Mouse (Mus musculus) brain, adult 2 months (tissue): ENCODE measurements around the gene Wdr27.
"Not testable (repeated sequence)": the region's sequence is repeated elsewhere in the genome, so short reads cannot be mapped to it uniquely, and the experiment has no call there.

Experiments used
- DNase-seq: peaks from one replicate; pipeline ENCODE4 v3.0.0; 2011; ENCODE audit warnings: low read depth, low spot score

The Wdr27 gene

GRCm38 (mm10) chr17:14943009-14943728, at the start of gene Wdr27, which contains the start of gene 1600012H06Rik:
Gene Wdr27 (minus strand): TSS chr17:14943158.
Gene 1600012H06Rik (plus strand): TSS chr17:14943184.
- DNase-seq: peak; percentile 99

- not testable (repeated sequence) for DNase-seq
Measured at GRCm38 (mm10) chr17:14992522-14993138, 49.7 kb upstream of the Wdr27 start.

GRCm38 (mm10) chr17:14990116-14990702, 47.3 kb upstream of the Wdr27 start:
- not testable (repeated sequence) for DNase-seq

GRCm38 (mm10) chr17:14978362-14979038, 35.5 kb upstream of the Wdr27 start, which contains the start of the genes 9030025P20Rik and Gm3417:
Gene 9030025P20Rik (plus strand): TSS chr17:14978468.
Gene Gm3417 (minus strand): TSS chr17:14978790.
- DNase-seq: not testable (repeated sequence)

GRCm38 (mm10) chr17:14977718-14978361, 34.9 kb upstream of the Wdr27 start:
- DNase-seq: not testable (repeated sequence)

DNA sequence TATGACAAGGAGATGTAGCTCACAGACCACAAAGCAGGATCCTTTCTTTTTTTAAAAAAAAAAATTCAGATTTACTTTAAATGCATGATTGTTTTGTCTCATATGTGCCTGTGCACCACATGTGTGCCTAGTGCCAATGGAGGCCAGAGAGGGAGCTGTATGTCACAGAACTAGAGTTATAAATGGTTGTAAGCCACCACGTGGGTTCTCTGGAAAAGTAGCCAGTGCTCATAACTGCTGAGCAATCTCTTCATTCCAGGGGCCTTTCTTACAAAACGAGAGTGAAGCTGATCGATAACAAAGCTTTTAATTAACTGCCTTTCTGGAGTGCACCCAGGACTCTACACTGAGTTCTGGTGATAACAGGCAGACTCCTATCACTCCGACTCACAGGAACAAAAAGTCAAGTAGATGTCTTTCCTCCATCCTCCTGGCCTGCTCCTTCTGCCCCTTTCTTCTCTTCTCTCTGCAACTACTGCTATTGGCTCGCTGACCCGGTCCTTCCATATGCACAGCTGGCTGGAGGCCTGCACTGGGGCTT, 25.5 kb upstream of the Wdr27 start:
- not testable (repeated sequence) for DNase-seq

DNA sequence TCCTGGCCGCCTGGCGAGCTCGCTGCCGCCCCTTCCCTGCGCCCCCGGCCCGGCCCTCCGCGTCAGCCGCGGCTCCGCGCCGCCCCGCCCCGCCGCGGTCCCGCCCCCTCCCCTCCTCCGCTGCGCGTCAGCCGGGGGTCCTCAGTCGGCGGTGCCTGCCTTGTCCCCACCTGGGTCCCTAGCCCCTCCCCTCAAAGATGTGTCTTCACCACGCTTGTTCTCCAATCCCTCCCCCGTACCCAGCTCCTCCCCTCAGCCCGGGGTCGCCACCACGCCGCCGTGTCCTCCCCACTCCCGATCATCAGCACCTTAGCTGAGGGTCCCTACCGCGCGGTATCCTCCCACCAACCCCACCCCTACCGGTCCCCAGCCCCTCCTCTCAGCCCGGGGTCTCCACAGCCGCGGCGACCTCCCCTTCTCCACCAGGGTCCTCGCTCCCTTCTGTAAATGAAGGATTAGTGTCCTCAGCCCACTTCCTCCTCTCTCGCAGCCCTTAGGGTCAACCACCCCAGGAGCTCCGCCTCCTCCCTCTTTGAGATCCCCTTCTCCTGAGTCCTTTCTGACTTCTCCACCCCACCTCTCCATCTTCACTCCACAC, 18.7 kb upstream of the Wdr27 start:
- not testable (repeated sequence) for DNase-seq

GRCm38 (mm10) chr17:14960951-14961556, 18.1 kb upstream of the Wdr27 start, which contains the start of gene Phf10:
Gene Phf10 (minus strand): TSS chr17:14961273.
- peak; percentile 12 for DNase-seq

- DNase-seq: no peak
Measured at GRCm38 (mm10) chr17:14960520-14960919, 17.6 kb upstream of the Wdr27 start.

- peak; percentile 43 for DNase-seq
Measured at GRCm38 (mm10) chr17:14959979-14960378, 17.0 kb upstream of the Wdr27 start.

GRCm38 (mm10) chr17:14958686-14959327, 15.8 kb upstream of the Wdr27 start:
- DNase-seq: no peak

- DNase-seq: no peak
Measured at GRCm38 (mm10) chr17:14953452-14953851, 10.5 kb upstream of the Wdr27 start.

DNA sequence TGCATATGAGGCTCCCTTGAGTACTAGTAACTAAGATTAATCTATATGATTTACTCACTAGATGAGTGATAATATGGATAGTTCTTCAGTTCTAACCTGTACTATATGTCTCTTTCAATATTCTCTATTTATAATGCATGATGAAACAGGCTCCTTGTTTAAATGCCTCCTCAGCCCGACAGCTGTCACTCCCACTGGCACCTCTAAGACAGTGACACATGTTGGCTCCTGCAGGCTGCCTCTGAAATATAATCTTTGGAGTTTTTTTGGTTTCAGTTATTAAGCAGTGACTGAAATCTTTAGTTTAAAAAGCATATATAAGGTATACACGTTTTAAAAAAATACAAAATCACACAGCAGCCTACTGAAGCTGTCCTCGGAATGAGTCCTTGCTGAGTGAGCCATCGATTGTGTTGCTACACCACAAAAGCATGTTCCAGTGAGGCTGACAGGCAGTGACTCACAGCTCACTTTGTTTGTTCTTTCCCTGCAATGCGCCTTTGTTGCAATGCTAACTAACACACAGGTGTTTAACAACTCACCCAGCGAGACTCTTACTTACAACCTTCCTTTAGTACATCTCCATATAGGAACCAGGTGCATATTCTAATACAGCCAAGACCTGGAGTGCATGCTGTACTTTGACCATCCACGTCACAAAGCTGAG, 6.3 kb upstream of the Wdr27 start:
- DNase-seq: peak; percentile 40

DNA sequence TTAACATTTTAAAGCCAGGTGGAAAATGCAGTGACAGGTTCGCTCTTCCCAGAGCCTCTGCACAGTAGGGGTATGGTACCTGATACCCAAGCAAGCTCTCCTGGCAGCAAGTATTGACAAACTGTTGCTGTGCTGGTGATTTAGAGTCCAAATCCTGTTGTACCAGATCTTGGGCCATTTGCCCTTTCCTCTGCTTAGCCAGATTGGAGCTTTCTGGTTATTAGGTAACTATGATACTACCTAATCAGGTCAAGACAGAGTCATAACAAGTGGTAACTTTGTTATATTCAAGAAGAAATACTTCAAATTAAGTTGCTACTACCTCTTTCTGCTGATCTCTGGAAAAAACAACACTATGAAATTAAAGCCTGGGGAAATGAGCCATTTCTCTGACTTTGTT, 1.6 kb upstream of the Wdr27 start:
- DNase-seq: no peak

DNA sequence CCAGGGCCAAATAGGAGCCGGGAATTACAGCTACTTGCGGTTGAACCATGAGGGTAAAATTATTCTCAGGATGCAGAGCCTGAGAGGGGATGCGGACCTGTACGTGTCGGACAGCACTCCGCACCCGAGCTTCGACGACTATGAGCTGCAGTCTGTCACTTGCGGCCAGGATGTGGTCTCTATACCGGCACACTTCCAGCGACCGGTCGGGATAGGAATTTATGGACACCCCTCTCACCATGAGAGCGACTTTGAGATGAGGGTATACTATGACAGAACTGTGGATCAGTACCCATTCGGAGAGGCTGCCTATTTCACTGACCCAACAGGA, 736 bp upstream of the Wdr27 start:
- no peak for DNase-seq

DNA sequence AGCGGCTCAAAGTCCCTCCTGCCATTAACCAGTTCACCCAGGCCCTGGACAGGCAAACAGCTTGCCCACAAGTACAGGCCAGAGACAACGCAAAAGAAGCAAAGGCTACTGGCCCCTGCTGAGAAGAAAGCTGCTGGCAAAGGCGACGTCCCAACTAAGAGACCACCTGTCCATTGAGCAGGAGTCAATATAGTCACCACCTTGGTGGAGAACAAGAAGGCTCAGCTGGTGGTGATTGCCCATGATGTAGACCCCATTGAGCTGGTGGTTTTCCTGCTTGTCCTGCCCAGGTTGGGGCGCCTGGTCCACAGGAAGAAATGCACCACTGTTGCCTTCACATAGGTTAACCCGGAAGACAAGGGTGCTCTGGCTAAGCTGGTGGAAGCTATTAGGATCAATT, 777 bp downstream of the Wdr27 start:
- DNase-seq: not testable (repeated sequence)

- no peak for DNase-seq
Measured at GRCm38 (mm10) chr17:14935841-14936605, 6.9 kb downstream of the Wdr27 start.

- DNase-seq: not testable (repeated sequence)
Measured at GRCm38 (mm10) chr17:14935280-14935679, 7.7 kb downstream of the Wdr27 start.

GRCm38 (mm10) chr17:14931469-14931868, 11.5 kb downstream of the Wdr27 start:
- DNase-seq: no peak
